Mouse (Mus musculus) urinary bladder, postnatal 4 days (tissue): Measurements from ENCODE around the gene Lpin1.

Experiments
- DNase-seq, 2 experiments: peaks; one replicate each; pipeline ENCODE4 v3.0.0; 2021 to 2022; ENCODE audit warnings: low spot score in 2 of 2

The Lpin1 gene

GRCm38 (mm10) chr12:16527941-16528340 lies 82.8 kb downstream of the Lpin1 start:
- DNase-seq: no peak

GRCm38 (mm10) chr12:16526862-16527261 lies 83.9 kb downstream of the Lpin1 start:
- DNase-seq: no peak

GRCm38 (mm10) chr12:16526134-16526533 lies 84.6 kb downstream of the Lpin1 start:
- DNase-seq: no peak

- DNase-seq: no peak
Observed at GRCm38 (mm10) chr12:16515183-16515582, 95.6 kb downstream of the Lpin1 start.

- no peak for DNase-seq
Observed at GRCm38 (mm10) chr12:16512991-16513390, 97.8 kb downstream of the Lpin1 start.

- peak; percentile 56 to 71 for DNase-seq
Observed at GRCm38 (mm10) chr12:16509122-16509752, 101.5 kb downstream of the Lpin1 start.

GRCm38 (mm10) chr12:16506796-16507790 lies 103.7 kb downstream of the Lpin1 start:
- no peak for DNase-seq

- DNase-seq: no peak
Observed at GRCm38 (mm10) chr12:16504244-16504643, 106.5 kb downstream of the Lpin1 start.

GRCm38 (mm10) chr12:16497960-16498359 lies 112.8 kb downstream of the Lpin1 start:
- DNase-seq: no peak

- no peak for DNase-seq
Observed at GRCm38 (mm10) chr12:16492713-16493112, 118.1 kb downstream of the Lpin1 start.

- no peak for DNase-seq
Observed at GRCm38 (mm10) chr12:16488899-16489298, 121.9 kb downstream of the Lpin1 start.

- DNase-seq: no peak
Observed at GRCm38 (mm10) chr12:16487453-16487852, 123.3 kb downstream of the Lpin1 start.
